ENCODE assay signal across 27 mouse cellular contexts in the genomic region with DNA sequence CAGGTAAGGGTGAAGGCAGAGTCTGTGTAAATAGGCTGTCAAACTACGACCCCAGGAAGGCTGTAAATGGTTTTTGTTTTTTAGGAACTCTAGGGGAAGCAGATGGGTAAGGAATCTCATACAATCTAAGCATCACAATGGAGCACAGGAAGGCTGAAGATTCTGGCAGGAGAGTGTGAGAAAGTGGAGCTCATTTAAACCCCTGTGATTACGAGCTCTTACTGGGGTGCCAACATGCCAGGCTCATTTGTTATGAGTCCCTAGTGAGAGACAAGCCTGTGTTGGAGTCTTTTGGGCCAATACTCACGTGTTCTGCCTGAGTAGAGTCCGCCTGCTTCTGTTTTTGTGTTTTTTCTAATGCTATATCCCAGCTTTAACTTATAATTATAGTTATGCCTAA.
DNase-seq lines count a peak whose midpoint lies in the region; ATAC-seq lines count a peak whose summit lies in the region.
"Had no signal": no experiment of that assay in that cellular context is flagged by ENCODE, and none has a peak within 500 bp of the region (broad histone marks: within the 10 kb centered on the region; RNA-seq: fewer than 3 reads in every experiment).

No protein-coding gene starts in this region.

- H3K4me2 ChIP-seq in forebrain, embryonic 13.5 days, result no peak overlapping the region
- H3K4me2 ChIP-seq in forebrain, embryonic 12.5 days, result no peak overlapping the region
- no peak overlapping the region for H3K4me2 ChIP-seq in midbrain, embryonic 13.5 days (replicated peaks)
- H3K4me2 ChIP-seq in midbrain, embryonic 11.5 days, result no peak overlapping the region
- no peak overlapping the region for H3K4me2 ChIP-seq in hindbrain, embryonic 15.5 days
- no peak overlapping the region for H3K4me2 ChIP-seq in neural tube, embryonic 14.5 days (ENCODE audit: low read depth, low read length)
- H3K4me2 ChIP-seq: heart, embryonic 13.5 days; limb, embryonic 12.5 days; liver, embryonic 12.5 days; stomach, embryonic 15.5 days had no signal

- H3K4me1 ChIP-seq in forebrain, embryonic 13.5 days, result peaks cover 13% of the 10 kb centered on the region
- peaks cover 8% of the 10 kb centered on the region for H3K4me1 ChIP-seq in forebrain, embryonic 12.5 days
- 0 out of 2 replicates have a peak, but pooled peaks cover 6% of the 10 kb centered on the region for H3K4me1 ChIP-seq in midbrain, embryonic 13.5 days (replicated peaks)
- no peaks in the 10 kb centered on the region for H3K4me1 ChIP-seq in midbrain, embryonic 11.5 days (ENCODE audit: control insufficient read depth, insufficient read depth, low read length)
- peaks cover 27% of the 10 kb centered on the region for H3K4me1 ChIP-seq in hindbrain, embryonic 15.5 days (replicated peaks)
- no peaks in the 10 kb centered on the region for H3K4me1 ChIP-seq in neural tube, embryonic 14.5 days (ENCODE audit: control insufficient read depth, insufficient read depth, low read length)
- H3K4me1 ChIP-seq: heart, embryonic 13.5 days; liver, embryonic 12.5 days had no signal

- no peak overlapping the region for H3K9ac ChIP-seq in forebrain, embryonic 13.5 days
- no peak overlapping the region for H3K9ac ChIP-seq in forebrain, embryonic 12.5 days
- no peak overlapping the region for H3K9ac ChIP-seq in midbrain, embryonic 13.5 days (replicated peaks)
- H3K9ac ChIP-seq in midbrain, embryonic 11.5 days (ENCODE audit: low read length), result no peak overlapping the region
- H3K9ac ChIP-seq in hindbrain, embryonic 15.5 days, result no peak overlapping the region
- no peak overlapping the region for H3K9ac ChIP-seq in neural tube, embryonic 14.5 days (replicated peaks; ENCODE audit: low read depth, low read length)
- H3K9ac ChIP-seq: heart, embryonic 13.5 days; limb, embryonic 12.5 days; liver, embryonic 12.5 days; stomach, embryonic 15.5 days had no signal

- H3K27ac ChIP-seq in forebrain, embryonic 13.5 days, result peak overlapping the region; percentile 49; the same call in 1 of the 2 replicates
- no peak overlapping the region for H3K27ac ChIP-seq in forebrain, embryonic 12.5 days
- peak overlapping the region; percentile 32; the same call in 1 of the 2 replicates for H3K27ac ChIP-seq in midbrain, embryonic 13.5 days
- H3K27ac ChIP-seq in midbrain, embryonic 11.5 days (ENCODE audit: low read depth, low read length), result no peak overlapping the region
- H3K27ac ChIP-seq in hindbrain, embryonic 15.5 days (replicated peaks), result peak overlapping the region; percentile 68
- peak overlapping the region; percentile 81 for H3K27ac ChIP-seq in neural tube, embryonic 14.5 days (ENCODE audit: low read depth, low read length)
- H3K27ac ChIP-seq: heart, embryonic 13.5 days; layer of hippocampus, adult 2 months; limb, embryonic 12.5 days; liver, embryonic 12.5 days; stomach, embryonic 15.5 days had no signal

- H3K9me3 ChIP-seq in forebrain, embryonic 13.5 days (replicated peaks), result no peaks in the 10 kb centered on the region
- H3K9me3 ChIP-seq in forebrain, embryonic 12.5 days, result no peaks in the 10 kb centered on the region
- no peaks in the 10 kb centered on the region for H3K9me3 ChIP-seq in midbrain, embryonic 13.5 days
- H3K9me3 ChIP-seq in midbrain, embryonic 11.5 days (ENCODE audit: control insufficient read depth, low read length), result no peaks in the 10 kb centered on the region
- H3K9me3 ChIP-seq in hindbrain, embryonic 15.5 days, result no peaks in the 10 kb centered on the region
- no peaks in the 10 kb centered on the region for H3K9me3 ChIP-seq in neural tube, embryonic 14.5 days (ENCODE audit: control insufficient read depth, low read length)
- H3K9me3 ChIP-seq: heart, embryonic 13.5 days; limb, embryonic 12.5 days; liver, embryonic 12.5 days; stomach, embryonic 15.5 days had no signal

- H3K36me3 ChIP-seq in forebrain, embryonic 13.5 days (ENCODE audit: poor library complexity, severe bottlenecking), result no peaks in the 10 kb centered on the region
- H3K36me3 ChIP-seq in forebrain, embryonic 12.5 days (replicated peaks), result no peaks in the 10 kb centered on the region
- H3K36me3 ChIP-seq in midbrain, embryonic 13.5 days, result no peaks in the 10 kb centered on the region
- no peaks in the 10 kb centered on the region for H3K36me3 ChIP-seq in midbrain, embryonic 11.5 days (ENCODE audit: control insufficient read depth, insufficient read depth, low read length)
- no peaks in the 10 kb centered on the region for H3K36me3 ChIP-seq in hindbrain, embryonic 15.5 days
- H3K36me3 ChIP-seq in neural tube, embryonic 14.5 days (ENCODE audit: control insufficient read depth, insufficient read depth, low read length), result no peaks in the 10 kb centered on the region
- H3K36me3 ChIP-seq: heart, embryonic 13.5 days; limb, embryonic 12.5 days; liver, embryonic 12.5 days; stomach, embryonic 15.5 days had no signal

- DNase-seq in midbrain, embryonic 11.5 days (ENCODE audit: low spot score, missing footprints), result no peak
- no peak for DNase-seq in layer of hippocampus, postnatal 25 days (ENCODE audit: extremely low spot score in 1 of 2, low spot score in 1 of 2)
- DNase-seq in kidney, postnatal 25 days, result no peak
- DNase-seq: adrenal gland, postnatal 10 days; cerebellum, adult 8-10 months; cerebellum, postnatal 36 days; embryo, embryonic 11 days; heart, adult 18-20 months; heart, postnatal 14 days; kidney, adult 18-20 months; kidney, postnatal 14 days; layer of hippocampus, postnatal 36 days; lung, adult 18-20 months; lung, postnatal 10 days; right cerebral cortex, adult 18-20 months; right cerebral cortex, postnatal 4 days; thymus, postnatal 36 days had no signal

- WGBS in forebrain, embryonic 13.5 days, result 59% methylated on average over 4 of the region's 4 CpGs
- 67% methylated on average over 4 of the region's 4 CpGs for WGBS in forebrain, embryonic 12.5 days
- WGBS in midbrain, embryonic 13.5 days, result 71% methylated on average over 4 of the region's 4 CpGs
- WGBS in midbrain, embryonic 11.5 days, result 76% methylated on average over 4 of the region's 4 CpGs
- WGBS in hindbrain, embryonic 15.5 days, result 44% methylated on average over 4 of the region's 4 CpGs
- 30% methylated on average over 4 of the region's 4 CpGs for WGBS in neural tube, embryonic 14.5 days

- peak; percentile 54; the same call in 1 of the 2 replicates for ATAC-seq in forebrain, embryonic 13.5 days
- ATAC-seq in forebrain, embryonic 12.5 days (ENCODE audit: low FRiP score), result no peak
- no peak for ATAC-seq in midbrain, embryonic 13.5 days
- no peak for ATAC-seq in midbrain, embryonic 11.5 days (ENCODE audit: low FRiP score)
- ATAC-seq in hindbrain, embryonic 15.5 days (ENCODE audit: low FRiP score, low read depth), result no peak
- no peak for ATAC-seq in neural tube, embryonic 14.5 days (ENCODE audit: low read depth)
- ATAC-seq: liver, embryonic 12.5 days had no signal

- H3K4me3 ChIP-seq in forebrain, embryonic 13.5 days, result no peak overlapping the region
- no peak overlapping the region for H3K4me3 ChIP-seq in forebrain, embryonic 12.5 days (replicated peaks)
- H3K4me3 ChIP-seq in midbrain, embryonic 13.5 days (replicated peaks), result no peak overlapping the region
- no peak overlapping the region for H3K4me3 ChIP-seq in midbrain, embryonic 11.5 days (ENCODE audit: low read depth, low read length)
- H3K4me3 ChIP-seq in hindbrain, embryonic 15.5 days, result no peak overlapping the region
- no peak overlapping the region for H3K4me3 ChIP-seq in neural tube, embryonic 14.5 days (ENCODE audit: low read depth, low read length)
- H3K4me3 ChIP-seq: heart, embryonic 13.5 days; layer of hippocampus, adult 2 months; limb, embryonic 12.5 days; liver, embryonic 12.5 days; stomach, embryonic 15.5 days had no signal

- H3K27me3 ChIP-seq in forebrain, embryonic 13.5 days, result no peaks in the 10 kb centered on the region
- no peaks in the 10 kb centered on the region for H3K27me3 ChIP-seq in forebrain, embryonic 12.5 days
- no peaks in the 10 kb centered on the region for H3K27me3 ChIP-seq in midbrain, embryonic 13.5 days
- H3K27me3 ChIP-seq in midbrain, embryonic 11.5 days (ENCODE audit: control insufficient read depth, insufficient read depth, low read length), result no peaks in the 10 kb centered on the region
- H3K27me3 ChIP-seq in hindbrain, embryonic 15.5 days, result no peaks in the 10 kb centered on the region
- no peaks in the 10 kb centered on the region for H3K27me3 ChIP-seq in neural tube, embryonic 14.5 days (ENCODE audit: control insufficient read depth, insufficient read depth, low read length)
- H3K27me3 ChIP-seq: heart, embryonic 13.5 days; limb, embryonic 12.5 days; liver, embryonic 12.5 days; stomach, embryonic 15.5 days had no signal

Comparison
In these comparisons a context has a peak if more than half of its experiments do, and no peak if none do; other contexts are left out.
1. H3K27ac ChIP-seq: peak in forebrain, embryonic 13.5 days (single experiment), midbrain, embryonic 13.5 days (single experiment), hindbrain, embryonic 15.5 days (single experiment) and neural tube, embryonic 14.5 days (single experiment); none in forebrain, embryonic 12.5 days (single experiment) and midbrain, embryonic 11.5 days (single experiment).